Mouse (Mus musculus) testis, adult 2 months (tissue): ENCODE measurements around the gene D630045J12Rik.

Experiments
- CTCF ChIP-seq: fragments of 200-500 bp; IDR thresholded peaks from 2 replicates; pipeline ENCODE4 v1.5.1; 2012; ENCODE audit warnings: low read depth, mild to moderate bottlenecking, inconsistent platforms, low read length, moderate library complexity; ENCODE audit not compliant: control insufficient read depth, insufficient read depth, insufficient replicate concordance
- POLR2A ChIP-seq: fragments of 200-500 bp; IDR thresholded peaks from 2 replicates; pipeline ENCODE4 v1.6.1; 2012; ENCODE audit warnings: low read depth, mild to moderate bottlenecking, inconsistent platforms, low read length, moderate library complexity; ENCODE audit not compliant: control insufficient read depth

DNA sequence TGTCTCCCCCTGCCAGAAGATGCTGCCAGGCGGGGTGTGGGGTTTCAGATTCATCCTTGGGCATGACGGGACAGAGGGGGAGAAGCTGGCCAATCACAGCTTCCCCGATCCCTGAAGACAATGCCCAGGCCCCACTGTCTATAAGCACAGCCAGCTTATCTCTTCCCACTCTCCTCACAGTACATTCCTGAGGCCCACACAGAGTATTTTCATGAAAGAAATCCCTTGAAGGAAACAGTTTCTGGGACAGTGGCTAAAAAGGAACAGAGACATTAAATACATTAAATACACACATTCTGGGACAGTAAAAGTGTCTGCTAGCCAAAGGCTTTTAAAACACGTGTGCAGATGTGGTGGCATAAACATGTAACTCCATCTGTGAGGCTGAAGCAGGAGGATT is 173.4 kb downstream of the D630045J12Rik start:
- TF ChIP-seq POLR2A (no peak), CTCF (no peak)
